Mouse (Mus musculus): Measurements from ENCODE around the gene Tcl1b1. TPM values are rescaled to one million over a fixed set of nuclear protein-coding genes. Genes with fewer than 3 reads are reported as not detected.
"Not testable (repeated sequence)": the region's sequence is repeated elsewhere in the genome, so short reads cannot be mapped to it uniquely, and the experiment has no call there.

Gene Tcl1b1
- not detected for total RNA-seq (2021)
- long read RNA-seq, experiment 1: 0 reads
- long read RNA-seq, experiment 2: 0 reads

GRCm38 (mm10) chr12:105159390-105159789 lies at the start of gene Tcl1b1:
Tcl1b1 (plus strand) TSS chr12:105159690.
- no peak for DNase-seq

GRCm38 (mm10) chr12:105109812-105110211 lies 49.7 kb upstream of the Tcl1b1 start:
- DNase-seq: peak; percentile 15 to 33

- peak; percentile 38 to 64 for DNase-seq
Observed at GRCm38 (mm10) chr12:105112321-105112988, 47.0 kb upstream of the Tcl1b1 start.

GRCm38 (mm10) chr12:105116648-105117047 lies 42.8 kb upstream of the Tcl1b1 start:
- DNase-seq: no peak

- no peak for DNase-seq
Observed at GRCm38 (mm10) chr12:105125362-105125761, 34.1 kb upstream of the Tcl1b1 start.

- no peak for DNase-seq
Observed at GRCm38 (mm10) chr12:105126516-105126915, 33.0 kb upstream of the Tcl1b1 start.

GRCm38 (mm10) chr12:105127607-105128006 lies 31.9 kb upstream of the Tcl1b1 start:
- no peak for DNase-seq

GRCm38 (mm10) chr12:105129494-105130205 lies 29.8 kb upstream of the Tcl1b1 start:
- not testable (repeated sequence) for DNase-seq

- not testable (repeated sequence) for DNase-seq
Observed at GRCm38 (mm10) chr12:105134167-105134566, 25.3 kb upstream of the Tcl1b1 start.

GRCm38 (mm10) chr12:105134826-105135225 lies 24.7 kb upstream of the Tcl1b1 start:
- DNase-seq: not testable (repeated sequence)

GRCm38 (mm10) chr12:105137729-105138128 lies 21.8 kb upstream of the Tcl1b1 start:
- DNase-seq: peak in 1 of 2 experiments; percentile 6

- DNase-seq: peak in 1 of 2 experiments; percentile 9
Observed at GRCm38 (mm10) chr12:105143096-105143495, 16.4 kb upstream of the Tcl1b1 start.

- DNase-seq: not testable (repeated sequence)
Observed at GRCm38 (mm10) chr12:105144928-105145327, 14.6 kb upstream of the Tcl1b1 start.

GRCm38 (mm10) chr12:105145714-105146113 lies 13.8 kb upstream of the Tcl1b1 start, which contains the start of gene Tcl1b2:
Tcl1b2 (plus strand) TSS chr12:105146014.
- DNase-seq: no peak

- DNase-seq: not testable (repeated sequence)
Observed at GRCm38 (mm10) chr12:105155286-105155685, 4.2 kb upstream of the Tcl1b1 start.

GRCm38 (mm10) chr12:105158842-105159241 lies 648 bp upstream of the Tcl1b1 start:
- DNase-seq: no peak

- no peak for DNase-seq
Observed at GRCm38 (mm10) chr12:105166734-105167133, 7.2 kb downstream of the Tcl1b1 start.

- no peak for DNase-seq
Observed at GRCm38 (mm10) chr12:105173366-105173765, 13.9 kb downstream of the Tcl1b1 start.

- peak; percentile 86 for DNase-seq
Observed at GRCm38 (mm10) chr12:105174318-105174717, 14.8 kb downstream of the Tcl1b1 start.

GRCm38 (mm10) chr12:105176044-105176443 lies 16.6 kb downstream of the Tcl1b1 start, which contains the start of gene Tcl1b5:
Tcl1b5 (plus strand) TSS chr12:105176344.
- DNase-seq: not testable (repeated sequence)

GRCm38 (mm10) chr12:105181040-105181644 lies 21.7 kb downstream of the Tcl1b1 start:
- not testable (repeated sequence) for DNase-seq

GRCm38 (mm10) chr12:105188980-105189379 lies 29.5 kb downstream of the Tcl1b1 start:
- peak; percentile 29 to 48 for DNase-seq

- DNase-seq: not testable (repeated sequence)
Observed at GRCm38 (mm10) chr12:105190743-105191142, 31.3 kb downstream of the Tcl1b1 start, which contains the start of gene Tcl1b3. Tcl1b3 (plus strand) TSS chr12:105191043.

Data from adrenal gland, postnatal 36 days (tissue).